19 mouse cellular contexts compared by ENCODE assay signal in genomic region chr11:96255996-96256445, GRCm38 (mm10). TPM values are rescaled to one million over a fixed set of nuclear protein-coding genes. Genes with fewer than 3 reads are reported as not detected.
DNase-seq lines count a peak whose midpoint lies in the region; ATAC-seq and TF ChIP-seq lines count a peak whose summit lies in the region.
"Had no signal": no experiment of that assay in that cellular context is flagged by ENCODE, and none has a peak within 500 bp of the region (broad histone marks: within the 10 kb centered on the region; RNA-seq: fewer than 3 reads in every experiment).

No protein-coding gene starts in this region.

- peak overlapping the region; percentile 0; the same call in 1 of the 2 replicates for H3K4me2 ChIP-seq in intestine, postnatal 0 days (replicated peaks; ENCODE audit: low read depth)
- no peak overlapping the region for H3K4me2 ChIP-seq in intestine, embryonic 15.5 days (replicated peaks)
- H3K4me2 ChIP-seq: forebrain, embryonic 12.5 days; hindbrain, embryonic 15.5 days had no signal

- TF ChIP-seq CTCF in intestine, postnatal 0 days (IDR thresholded peaks at IDR 0.05; ENCODE audit: low read depth), result no peak

- no peaks in the 10 kb centered on the region for H3K4me1 ChIP-seq in intestine, postnatal 0 days (replicated peaks; ENCODE audit: control insufficient read depth, insufficient read depth, low read length)
- peaks cover 10% of the 10 kb centered on the region; the same call in 1 of the 2 replicates for H3K4me1 ChIP-seq in intestine, embryonic 15.5 days (replicated peaks)
- H3K4me1 ChIP-seq in limb, embryonic 10.5 days, result peaks cover 73% of the 10 kb centered on the region
- H3K4me1 ChIP-seq: forebrain, embryonic 12.5 days; hindbrain, embryonic 15.5 days had no signal

- no peak overlapping the region for H3K9ac ChIP-seq in intestine, postnatal 0 days (ENCODE audit: low read depth, low read length)
- H3K9ac ChIP-seq in intestine, embryonic 15.5 days, result no peak overlapping the region
- H3K9ac ChIP-seq: embryonic facial prominence, embryonic 13.5 days; forebrain, embryonic 12.5 days; hindbrain, embryonic 15.5 days; liver, embryonic 14.5 days had no signal

- ATAC-seq in intestine, postnatal 0 days, result no peak
- no peak for ATAC-seq in intestine, embryonic 15.5 days

- intact Hi-C loops in left cerebral cortex, postnatal 36 days (cut with DNase I), result no loop called here

- peaks cover 98% of the 10 kb centered on the region for H3K27me3 ChIP-seq in intestine, postnatal 0 days (replicated peaks; ENCODE audit: control insufficient read depth, insufficient read depth, low read length)
- H3K27me3 ChIP-seq in intestine, embryonic 15.5 days (replicated peaks), result peaks cover 93% of the 10 kb centered on the region
- peaks cover 100% of the 10 kb centered on the region for H3K27me3 ChIP-seq in limb, embryonic 10.5 days (ENCODE audit: low read depth, poor library complexity, severe bottlenecking)

- DNase-seq in ES-CJ7 (ENCODE audit: low read depth, low spot score), result peak; percentile 65
- DNase-seq in R1 (ENCODE audit: low read depth, low spot score), result peak; percentile 69
- peak; percentile 48 for DNase-seq in limb, embryonic 10.5 days (ENCODE audit: low spot score)
- no peak for DNase-seq in natural killer cell, adult 2 months (ENCODE audit: low spot score in 2 of 2)
- DNase-seq in left cerebral cortex, postnatal 36 days (ENCODE audit: low spot score in 2 of 2), result no peak
- DNase-seq: cerebellum, adult 8-10 months; gastrocnemius, adult 2 months; heart, postnatal 10 days; lung, postnatal 14 days; retina, postnatal 1 day; thymus, postnatal 36 days had no signal

- H3K36me3 ChIP-seq in intestine, postnatal 0 days (ENCODE audit: control insufficient read depth, insufficient read depth), result no peaks in the 10 kb centered on the region
- no peaks in the 10 kb centered on the region for H3K36me3 ChIP-seq in intestine, embryonic 15.5 days
- H3K36me3 ChIP-seq in limb, embryonic 10.5 days, result no peaks in the 10 kb centered on the region
- H3K36me3 ChIP-seq: embryonic facial prominence, embryonic 13.5 days; forebrain, embryonic 12.5 days; hindbrain, embryonic 15.5 days had no signal

- WGBS in intestine, postnatal 0 days, result 8% methylated on average over 14 of the region's 14 CpGs
- 4% methylated on average over 14 of the region's 14 CpGs for WGBS in intestine, embryonic 15.5 days
- WGBS in limb, embryonic 10.5 days, result 4% methylated on average over 14 of the region's 14 CpGs

- H3K9me3 ChIP-seq in intestine, postnatal 0 days (ENCODE audit: control insufficient read depth), result no peaks in the 10 kb centered on the region
- no peaks in the 10 kb centered on the region for H3K9me3 ChIP-seq in intestine, embryonic 15.5 days
- no peaks in the 10 kb centered on the region for H3K9me3 ChIP-seq in limb, embryonic 10.5 days (replicated peaks)
- H3K9me3 ChIP-seq: embryonic facial prominence, embryonic 13.5 days; forebrain, embryonic 12.5 days; hindbrain, embryonic 15.5 days had no signal

- H3K27ac ChIP-seq in intestine, postnatal 0 days (ENCODE audit: low read depth, low read length), result no peak overlapping the region
- no peak overlapping the region for H3K27ac ChIP-seq in intestine, embryonic 15.5 days
- H3K27ac ChIP-seq in limb, embryonic 10.5 days, result no peak overlapping the region
- H3K27ac ChIP-seq: embryonic facial prominence, embryonic 13.5 days; forebrain, embryonic 12.5 days; gastrocnemius, adult 2 months; hindbrain, embryonic 15.5 days; liver, embryonic 14.5 days had no signal

- H3K4me3 ChIP-seq in intestine, postnatal 0 days (ENCODE audit: low read depth, low read length), result no peak overlapping the region
- no peak overlapping the region for H3K4me3 ChIP-seq in intestine, embryonic 15.5 days (replicated peaks)
- H3K4me3 ChIP-seq in limb, embryonic 10.5 days, result no peak overlapping the region
- H3K4me3 ChIP-seq: embryonic facial prominence, embryonic 13.5 days; forebrain, embryonic 12.5 days; gastrocnemius, adult 2 months; hindbrain, embryonic 15.5 days had no signal

RNA-seq across cellular contexts. Expression of gene Hoxb9, which starts 15.2 kb away (rescaled TPM):
- polyA plus RNA-seq in intestine, postnatal 0 days (2015; fragmentation: Nextera tagmentation; extraction: Ambion mirVana), result 0.37 and 1.5 TPM in 2 replicates
- 1.2 and 1.3 TPM in 2 replicates for polyA plus RNA-seq in intestine, embryonic 15.5 days (2015; fragmentation: Nextera tagmentation; extraction: Ambion mirVana)
- 3.4 and 3.8 TPM in 2 replicates for polyA plus RNA-seq in limb, embryonic 10.5 days (2016; fragmentation: Nextera tagmentation; extraction: Ambion mirVana)
- not detected for total RNA-seq in left cerebral cortex, postnatal 36 days (2021)
- total RNA-seq: heart, adult 8-10 months; heart, postnatal 10 days; left cerebral cortex, postnatal 14 days had no signal
- polyA plus RNA-seq: forebrain, embryonic 12.5 days had no signal

RNA-seq across cellular contexts. Expression of gene Hoxb8, which starts 25.7 kb away (rescaled TPM):
- polyA plus RNA-seq in intestine, postnatal 0 days (2015; fragmentation: Nextera tagmentation; extraction: Ambion mirVana), result 1.0 and 1.1 TPM in 2 replicates
- 1.1 and 1.5 TPM in 2 replicates for polyA plus RNA-seq in intestine, embryonic 15.5 days (2015; fragmentation: Nextera tagmentation; extraction: Ambion mirVana)
- 0.95 and 1.2 TPM in 2 replicates for polyA plus RNA-seq in limb, embryonic 10.5 days (2016; fragmentation: Nextera tagmentation; extraction: Ambion mirVana)
- total RNA-seq in left cerebral cortex, postnatal 36 days (2021), result not detected
- total RNA-seq: heart, adult 8-10 months; heart, postnatal 10 days; left cerebral cortex, postnatal 14 days had no signal
- polyA plus RNA-seq: forebrain, embryonic 12.5 days had no signal

RNA-seq across cellular contexts. Expression of gene Hoxb7, which starts 30.4 kb away (rescaled TPM):
- polyA plus RNA-seq in intestine, postnatal 0 days (2015; fragmentation: Nextera tagmentation; extraction: Ambion mirVana), result 7.6 and 8.5 TPM in 2 replicates
- polyA plus RNA-seq in intestine, embryonic 15.5 days (2015; fragmentation: Nextera tagmentation; extraction: Ambion mirVana), result 10.7 and 12.4 TPM in 2 replicates
- 7.1 and 10.2 TPM in 2 replicates for polyA plus RNA-seq in limb, embryonic 10.5 days (2016; fragmentation: Nextera tagmentation; extraction: Ambion mirVana)
- total RNA-seq in left cerebral cortex, postnatal 36 days (2021), result not detected
- total RNA-seq: heart, adult 8-10 months; heart, postnatal 10 days; left cerebral cortex, postnatal 14 days had no signal
- polyA plus RNA-seq: forebrain, embryonic 12.5 days had no signal

RNA-seq across cellular contexts. Expression of gene Hoxb6, which starts 36.3 kb away (rescaled TPM):
- 5.7 and 6.4 TPM in 2 replicates for polyA plus RNA-seq in intestine, postnatal 0 days (2015; fragmentation: Nextera tagmentation; extraction: Ambion mirVana)
- polyA plus RNA-seq in intestine, embryonic 15.5 days (2015; fragmentation: Nextera tagmentation; extraction: Ambion mirVana), result 14.4 and 16.1 TPM in 2 replicates
- polyA plus RNA-seq in limb, embryonic 10.5 days (2016; fragmentation: Nextera tagmentation; extraction: Ambion mirVana), result 6.1 and 7.9 TPM in 2 replicates
- not detected for total RNA-seq in left cerebral cortex, postnatal 36 days (2021)
- total RNA-seq: heart, adult 8-10 months; heart, postnatal 10 days; left cerebral cortex, postnatal 14 days had no signal
- polyA plus RNA-seq: forebrain, embryonic 12.5 days had no signal

RNA-seq across cellular contexts. Expression of gene Hoxb5, which starts 47.1 kb away (rescaled TPM):
- 14.7 and 15.8 TPM in 2 replicates for polyA plus RNA-seq in intestine, postnatal 0 days (2015; fragmentation: Nextera tagmentation; extraction: Ambion mirVana)
- 27.2 and 31.3 TPM in 2 replicates for polyA plus RNA-seq in intestine, embryonic 15.5 days (2015; fragmentation: Nextera tagmentation; extraction: Ambion mirVana)
- polyA plus RNA-seq in limb, embryonic 10.5 days (2016; fragmentation: Nextera tagmentation; extraction: Ambion mirVana), result 5.5 and 5.9 TPM in 2 replicates
- total RNA-seq in left cerebral cortex, postnatal 36 days (2021), result not detected
- total RNA-seq: left cerebral cortex, postnatal 14 days had no signal
- polyA plus RNA-seq: forebrain, embryonic 12.5 days had no signal

Comparison
In these comparisons a context has a peak if more than half of its experiments do, and no peak if none do; other contexts are left out.
1. DNase-seq: peak in ES-CJ7 (single experiment), R1 (single experiment) and limb, embryonic 10.5 days (single experiment); none in natural killer cell, adult 2 months (0 of 2) and left cerebral cortex, postnatal 36 days (0 of 2).